Mouse (Mus musculus) hindbrain, embryonic 11.5 days (tissue): Measurements from ENCODE around the gene Bbs9. TPM values are rescaled to one million over a fixed set of nuclear protein-coding genes. Genes with fewer than 3 reads are reported as not detected.

ENCODE experiments used
- ATAC-seq: fragments of 200-750 bp; cut with Nextera tagmentation; 2 replicates; pipeline ENCODE4 v1.8.0; 2017; ENCODE audit warnings: mild to moderate bottlenecking, moderate TSS enrichment, moderate library complexity; ENCODE audit not compliant: low FRiP score
- DNase-seq: peaks from one replicate; pipeline ENCODE4 v3.0.0-alpha.2; 2015; ENCODE audit warnings: low spot score
- H3K27ac ChIP-seq: fragments of 300-500 bp; sonication (generic); 2 replicates; pipeline ENCODE4 v1.5.1; 2014; ENCODE audit warnings: mild to moderate bottlenecking, low read depth, low read length
- H3K27me3 ChIP-seq: fragments of 300-500 bp; sonication (generic); 2 replicates; pipeline ENCODE4 v1.6.1; 2014; ENCODE audit warnings: mild to moderate bottlenecking, low read length, moderate library complexity, mixed read lengths; ENCODE audit not compliant: control insufficient read depth, insufficient read depth
- H3K36me3 ChIP-seq: fragments of 300-500 bp; sonication (generic); 2 replicates; pipeline ENCODE4 v1.6.1; 2014; ENCODE audit warnings: mild to moderate bottlenecking, low read length, moderate library complexity, mixed read lengths; ENCODE audit not compliant: control insufficient read depth, insufficient read depth
- H3K4me1 ChIP-seq: fragments of 300-500 bp; sonication (generic); replicated peaks from 2 replicates; pipeline ENCODE4 v1.6.1; 2014; ENCODE audit warnings: low read length, mixed read lengths; ENCODE audit not compliant: control insufficient read depth, insufficient read depth
- H3K4me2 ChIP-seq: fragments of 300-500 bp; sonication (generic); replicated peaks from 2 replicates; pipeline ENCODE4 v1.6.1; 2014; ENCODE audit warnings: mild to moderate bottlenecking, low read depth, low read length
- H3K4me3 ChIP-seq: fragments of 300-500 bp; sonication (generic); 2 replicates; pipeline ENCODE4 v1.5.1; 2014; ENCODE audit warnings: low read depth, low read length
- H3K9ac ChIP-seq: fragments of 300-500 bp; sonication (generic); 2 replicates; pipeline ENCODE4 v1.6.1; 2014; ENCODE audit warnings: low read depth, low read length
- H3K9me3 ChIP-seq: fragments of 300-500 bp; sonication (generic); 2 replicates; pipeline ENCODE4 v1.6.1; 2016; ENCODE audit warnings: low read length; ENCODE audit not compliant: control insufficient read depth
- WGBS: fragments of 180-500 bp; shearing (Covaris S2); extraction: QIAGEN DNeasy Blood & Tissue Kit; methylation state at CpG from one replicate; pipeline ENCODE4 v1.1.7; 2014; 5-methylcytosine and 5-hydroxymethylcytosine counted together
- polyA plus RNA-seq: library from polyadenylated mRNA; unstranded; fragments of >200 nt; fragmentation: Nextera tagmentation; extraction: Ambion mirVana; gene quantifications from 2 replicates; pipeline ENCODE4 v1.2.1, GENCODE M21; 2014

Gene Bbs9
- polyA plus RNA-seq, 1 experiment from 2014 or later, result 16.9 TPM

DNA sequence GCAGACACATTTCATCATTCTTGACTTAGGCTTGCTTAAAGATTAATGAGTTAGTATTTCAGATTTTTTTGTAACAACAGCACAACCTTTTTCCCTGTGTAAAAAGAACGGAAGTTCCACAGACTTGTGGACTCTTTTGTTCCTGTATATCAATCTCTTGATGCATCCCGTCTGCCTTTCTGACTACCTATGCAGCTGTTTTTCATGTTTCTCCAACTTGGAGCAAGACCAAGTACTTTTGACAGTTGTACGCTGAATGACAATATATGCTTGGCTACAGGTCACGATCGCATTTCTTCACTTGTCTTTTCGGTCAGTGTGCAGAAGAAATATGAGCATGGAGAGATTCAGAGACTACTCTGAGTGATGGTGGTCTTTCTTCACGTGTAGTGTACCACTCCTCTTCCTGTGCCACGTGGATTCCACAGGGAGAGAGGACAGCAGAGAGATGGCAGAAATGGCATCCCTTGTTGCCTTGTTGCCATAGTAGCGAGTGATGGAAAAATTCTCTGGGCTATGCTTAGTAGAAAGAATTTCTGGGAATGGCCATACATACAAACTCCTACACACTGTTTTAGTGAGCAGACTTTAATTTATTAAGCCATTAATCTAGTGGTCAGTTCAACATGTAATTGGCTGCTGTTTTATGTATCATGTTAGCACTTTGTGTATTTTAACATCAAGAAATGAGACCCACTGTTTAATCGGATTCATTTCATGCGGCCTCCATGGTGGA lies 88.3 kb downstream of the Bbs9 start:
- DNase-seq (no peak), ATAC-seq (no peak)
- no peaks in the 10 kb centered on the region for H3K4me1 ChIP-seq
- H3K4me3 ChIP-seq, result no peak overlapping the region
- no peak overlapping the region for H3K9ac ChIP-seq
- 85% methylated on average over 11 of the region's 11 CpGs for WGBS
- no peaks in the 10 kb centered on the region for H3K36me3 ChIP-seq
- H3K9me3 ChIP-seq, result no peaks in the 10 kb centered on the region
- H3K27me3 ChIP-seq, result no peaks in the 10 kb centered on the region
- H3K27ac ChIP-seq, result no peak overlapping the region
- H3K4me2 ChIP-seq, result no peak overlapping the region

DNA sequence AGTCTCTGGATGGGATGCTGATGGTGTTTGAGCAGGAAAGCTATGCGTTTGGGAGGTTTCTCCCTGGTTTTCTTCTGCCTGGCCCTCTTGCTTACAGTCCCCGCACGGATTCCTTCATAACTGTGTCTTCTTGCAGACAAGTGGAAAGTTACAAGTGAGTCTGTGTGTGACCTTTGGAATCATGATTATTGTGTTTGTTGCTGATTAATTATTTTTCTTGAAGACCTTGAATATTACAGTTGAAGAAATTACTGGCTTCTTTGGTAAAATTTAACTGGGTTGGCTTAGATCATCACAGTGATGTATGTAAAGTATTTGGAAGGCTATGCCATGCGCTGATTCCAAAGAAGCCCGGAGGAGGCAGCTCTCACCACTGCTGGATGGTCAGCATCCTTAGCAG lies 92.2 kb downstream of the Bbs9 start:
- 94% methylated on average over 5 of the region's 5 CpGs for WGBS
- ATAC-seq, result no peak
- no peak overlapping the region for H3K4me3 ChIP-seq
- no peaks in the 10 kb centered on the region for H3K9me3 ChIP-seq
- H3K9ac ChIP-seq, result no peak overlapping the region
- DNase-seq, result no peak
- H3K4me2 ChIP-seq, result no peak overlapping the region
- H3K27me3 ChIP-seq, result no peaks in the 10 kb centered on the region
- no peaks in the 10 kb centered on the region for H3K4me1 ChIP-seq
- H3K27ac ChIP-seq, result no peak overlapping the region
- no peaks in the 10 kb centered on the region for H3K36me3 ChIP-seq

DNA sequence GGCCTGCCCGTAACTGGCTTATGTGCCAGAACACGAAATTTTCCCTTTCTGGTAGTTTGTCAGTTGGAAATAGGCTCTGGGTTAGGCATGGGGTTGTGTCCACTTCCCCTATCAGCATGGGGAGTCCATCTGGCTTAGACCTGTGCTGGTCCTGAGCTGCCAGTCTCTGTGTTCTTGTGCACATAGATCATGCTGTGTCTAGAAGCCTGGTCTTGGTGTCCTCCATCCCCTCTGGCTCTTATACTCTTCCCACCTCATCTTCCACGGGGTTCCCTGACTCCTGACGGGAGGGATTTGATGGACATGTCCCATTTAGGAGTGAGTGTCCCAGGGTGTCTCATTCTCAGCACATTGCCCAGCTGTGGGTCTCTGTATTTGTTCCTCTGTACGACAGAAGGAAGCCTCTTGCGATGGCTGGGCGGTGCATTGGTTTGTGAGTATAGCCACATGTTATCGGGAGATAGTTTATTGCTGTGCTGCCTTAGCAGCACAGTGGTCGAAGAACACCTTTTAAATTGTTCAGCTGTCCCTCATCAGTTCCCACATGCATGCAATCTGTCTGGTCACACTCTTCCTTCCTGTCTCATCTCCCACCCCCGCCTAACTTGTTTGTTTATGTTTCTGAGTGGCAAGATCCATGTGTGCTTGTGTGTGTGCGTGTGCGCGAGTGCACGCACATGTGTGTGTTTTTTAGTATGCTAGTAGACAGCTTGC lies 101.1 kb downstream of the Bbs9 start:
- H3K36me3 ChIP-seq, result no peaks in the 10 kb centered on the region
- no peaks in the 10 kb centered on the region for H3K4me1 ChIP-seq
- H3K4me2 ChIP-seq, result no peak overlapping the region
- ATAC-seq, result no peak
- H3K27ac ChIP-seq, result no peak overlapping the region
- no peak for DNase-seq
- H3K27me3 ChIP-seq, result no peaks in the 10 kb centered on the region
- H3K9me3 ChIP-seq, result no peaks in the 10 kb centered on the region
- H3K9ac ChIP-seq, result no peak overlapping the region
- no peak overlapping the region for H3K4me3 ChIP-seq
- WGBS, result 82% methylated on average over 14 of the region's 14 CpGs

GRCm38 (mm10) chr9:22578266-22578665 lies 102.8 kb downstream of the Bbs9 start:
- no peak overlapping the region for H3K4me3 ChIP-seq
- no peak overlapping the region for H3K27ac ChIP-seq
- H3K4me2 ChIP-seq, result no peak overlapping the region
- WGBS, result 78% methylated on average over 3 of the region's 3 CpGs
- no peaks in the 10 kb centered on the region for H3K36me3 ChIP-seq
- H3K27me3 ChIP-seq, result no peaks in the 10 kb centered on the region
- no peaks in the 10 kb centered on the region for H3K9me3 ChIP-seq
- H3K9ac ChIP-seq, result no peak overlapping the region
- DNase-seq, result no peak
- H3K4me1 ChIP-seq, result no peaks in the 10 kb centered on the region
- ATAC-seq, result no peak

DNA sequence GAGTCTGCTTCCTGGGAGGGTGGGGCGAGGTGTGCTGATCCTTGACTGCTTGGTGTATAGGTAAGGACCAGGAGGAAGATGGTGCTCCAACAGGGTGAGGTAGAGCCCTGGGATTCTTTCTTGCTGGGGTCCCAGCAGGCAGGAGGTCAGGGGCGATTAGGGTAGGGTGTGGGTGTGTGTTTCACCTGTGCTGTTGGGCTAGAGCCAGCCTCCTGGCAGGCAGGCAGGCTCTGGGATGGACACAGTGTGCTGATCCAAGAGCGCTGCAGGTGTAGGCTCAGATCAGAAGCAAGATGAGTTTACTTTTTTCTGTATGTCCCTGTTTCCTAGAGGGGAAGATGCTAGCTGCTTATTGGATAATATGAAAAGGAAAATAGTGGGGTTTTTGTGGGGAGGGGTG lies 108.7 kb downstream of the Bbs9 start:
- H3K4me1 ChIP-seq, result no peaks in the 10 kb centered on the region
- H3K9me3 ChIP-seq, result no peaks in the 10 kb centered on the region
- no peak for DNase-seq
- H3K4me3 ChIP-seq, result no peak overlapping the region
- H3K27ac ChIP-seq, result no peak overlapping the region
- no peaks in the 10 kb centered on the region for H3K36me3 ChIP-seq
- no peaks in the 10 kb centered on the region for H3K27me3 ChIP-seq
- 87% methylated on average over 3 of the region's 3 CpGs for WGBS
- no peak overlapping the region for H3K9ac ChIP-seq
- no peak overlapping the region for H3K4me2 ChIP-seq
- no peak for ATAC-seq

DNA sequence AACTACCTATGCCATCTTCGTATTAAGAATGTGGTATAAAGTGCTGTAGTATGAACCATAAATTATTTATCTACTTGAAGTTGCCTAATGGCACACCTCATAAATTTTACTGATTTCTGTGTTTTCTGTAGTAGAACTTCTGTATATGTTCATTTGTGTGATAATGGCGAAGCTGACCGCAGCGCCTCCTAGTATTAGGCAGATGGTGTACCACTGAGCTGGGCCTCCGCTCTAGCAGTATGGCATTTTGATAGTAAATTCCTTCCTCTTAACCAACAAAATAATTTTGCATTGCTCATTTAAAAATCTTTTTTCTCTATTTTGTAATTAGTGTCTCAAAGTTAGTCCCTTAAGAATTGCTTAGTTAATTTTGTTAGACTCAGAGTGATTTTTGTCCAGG lies 117.5 kb downstream of the Bbs9 start:
- Histone ChIP-seq H3K9me3 (no peaks in the 10 kb centered on the region), H3K9ac (no peak overlapping the region), H3K27ac (no peak overlapping the region), H3K4me3 (no peak overlapping the region), H3K4me2 (no peak overlapping the region), H3K27me3 (no peaks in the 10 kb centered on the region), H3K36me3 (no peaks in the 10 kb centered on the region), H3K4me1 (no peaks in the 10 kb centered on the region)
- 96% methylated on average over 5 of the region's 5 CpGs for WGBS
- no peak for ATAC-seq
- DNase-seq, result no peak

DNA sequence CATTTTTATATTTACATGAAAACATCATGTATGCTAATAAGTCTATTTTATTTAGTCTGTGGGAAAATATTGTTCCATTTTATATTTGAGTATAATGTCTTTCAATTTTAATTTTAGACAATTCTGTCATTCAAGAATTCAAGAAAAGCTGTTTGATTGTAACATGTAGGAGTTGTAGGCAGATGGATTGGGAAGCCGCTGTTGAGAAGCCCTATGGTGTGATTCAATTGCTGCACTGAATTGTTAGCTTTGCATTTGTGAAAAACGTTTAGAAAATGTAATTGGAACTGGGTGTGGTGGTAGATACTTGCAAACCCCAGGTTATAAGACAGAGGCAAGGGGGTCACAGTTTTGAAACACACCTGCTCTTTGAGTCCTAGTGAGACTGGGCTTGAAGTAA lies 121.1 kb downstream of the Bbs9 start:
- no peak overlapping the region for H3K4me3 ChIP-seq
- H3K27ac ChIP-seq, result no peak overlapping the region
- 62% methylated on average over 2 of the region's 2 CpGs for WGBS

GRCm38 (mm10) chr9:22613271-22613824 lies 137.8 kb downstream of the Bbs9 start:
- DNase-seq (no peak), ATAC-seq (no peak)
- Histone ChIP-seq H3K4me1 (no peaks in the 10 kb centered on the region), H3K9ac (no peak overlapping the region), H3K4me2 (no peak overlapping the region), H3K36me3 (no peaks in the 10 kb centered on the region), H3K9me3 (no peaks in the 10 kb centered on the region), H3K4me3 (no peak overlapping the region), H3K27ac (no peak overlapping the region), H3K27me3 (no peaks in the 10 kb centered on the region)
- 78% methylated on average over 6 of the region's 6 CpGs for WGBS

More for the DNA sequence above, 121.1 kb downstream of the Bbs9 start:
- ATAC-seq (no peak), DNase-seq (no peak)
- H3K27me3 ChIP-seq, result no peaks in the 10 kb centered on the region
- no peak overlapping the region for H3K4me2 ChIP-seq
- no peaks in the 10 kb centered on the region for H3K36me3 ChIP-seq
- no peaks in the 10 kb centered on the region for H3K4me1 ChIP-seq
- H3K9me3 ChIP-seq, result no peaks in the 10 kb centered on the region
- H3K9ac ChIP-seq, result no peak overlapping the region

GRCm38 (mm10) chr9:22619245-22619644 lies 143.7 kb downstream of the Bbs9 start:
- Histone ChIP-seq H3K4me1 (no peaks in the 10 kb centered on the region), H3K27me3 (no peaks in the 10 kb centered on the region), H3K27ac (no peak overlapping the region), H3K9me3 (no peaks in the 10 kb centered on the region), H3K4me3 (no peak overlapping the region), H3K36me3 (no peaks in the 10 kb centered on the region), H3K4me2 (no peak overlapping the region), H3K9ac (no peak overlapping the region)
- WGBS, result 97% methylated on average over 1 of the region's 1 CpGs
- DNase-seq (no peak), ATAC-seq (no peak)
